Mouse (Mus musculus): Measurements from ENCODE around the gene Rere. TPM values are rescaled to one million over a fixed set of nuclear protein-coding genes. Genes with fewer than 3 reads are reported as not detected.
A peak's percentile ranks its signal among the peaks of the same experiment; 100 is the strongest.

Rere gene
- total and polyA plus RNA-seq, 3 experiments = 19.3 to 46.4 (median 39.0) TPM

GRCm38 (mm10) chr4:150563281-150563680 is 281.8 kb downstream of the Rere start:
- no peaks in the 10 kb centered on the region for H3K27me3 ChIP-seq (ENCODE audit: control insufficient read depth, insufficient read depth, low read length)
- no peak for TF ChIP-seq CTCF (IDR thresholded peaks at IDR 0.05)
- TF ChIP-seq POLR2A (IDR thresholded peaks at IDR 0.05; ENCODE audit: insufficient read depth, low read depth, low read length) = no peak
- no peak for TF ChIP-seq EP300 (IDR thresholded peaks at IDR 0.05; ENCODE audit: insufficient read depth, low read depth, low read length)
- no peak overlapping the region for H3K27ac ChIP-seq
- H3K36me3 ChIP-seq (ENCODE audit: control insufficient read depth, insufficient read depth, low read length) = no peaks in the 10 kb centered on the region
- no peak overlapping the region for H3K4me3 ChIP-seq
- peaks cover 5% of the 10 kb centered on the region for H3K4me1 ChIP-seq (ENCODE audit: control insufficient read depth, insufficient read depth, low read length)
- 69% methylated on average over 5 of the region's 5 CpGs for WGBS
- no peak overlapping the region for H3K9ac ChIP-seq (ENCODE audit: low read depth, low read length)
- DNase-seq = no peak
- intact Hi-C loops (cut with DNase I) = loop anchor here (10.0 kb wide), 1 partner anchor 188 kb away; no protein-coding TSS in a partner anchor
- no peaks in the 10 kb centered on the region for H3K79me2 ChIP-seq (replicated peaks; ENCODE audit: control insufficient read depth, insufficient read depth, low read length)

- intact Hi-C loops (cut with DNase I) = loop anchor here (5.0 to 10.0 kb wide), 3 partner anchors 46 to 191 kb away; no protein-coding TSS in a partner anchor
- Histone ChIP-seq H3K36me3 (ENCODE audit: control insufficient read depth, insufficient read depth, low read length) (no peaks in the 10 kb centered on the region), H3K27me3 (ENCODE audit: control insufficient read depth, insufficient read depth, low read length) (no peaks in the 10 kb centered on the region), H3K79me2 (replicated peaks; ENCODE audit: control insufficient read depth, insufficient read depth, low read length) (peaks cover 5% of the 10 kb centered on the region; the same call in 1 of the 2 replicates), H3K4me3 (no peak overlapping the region), H3K4me1 (ENCODE audit: control insufficient read depth, insufficient read depth, low read length) (peaks cover 10% of the 10 kb centered on the region), H3K27ac (no peak overlapping the region), H3K9ac (ENCODE audit: low read depth, low read length) (no peak overlapping the region)
- peak in 1 of 2 experiments; percentile 74 for DNase-seq
- WGBS = 85% methylated on average over 6 of the region's 6 CpGs
- TF ChIP-seq CTCF (IDR thresholded peaks at IDR 0.05) (no peak), POLR2A (IDR thresholded peaks at IDR 0.05; ENCODE audit: insufficient read depth, low read depth, low read length) (no peak), EP300 (IDR thresholded peaks at IDR 0.05; ENCODE audit: insufficient read depth, low read depth, low read length) (no peak)
Measured at GRCm38 (mm10) chr4:150566193-150566592, 284.7 kb downstream of the Rere start.

- peak; percentile 42 to 53 for DNase-seq
- Histone ChIP-seq H3K27ac (peak overlapping the region; percentile 98), H3K36me3 (ENCODE audit: control insufficient read depth, insufficient read depth, low read length) (peaks cover 11% of the 10 kb centered on the region), H3K79me2 (replicated peaks; ENCODE audit: control insufficient read depth, insufficient read depth, low read length) (peaks cover 7% of the 10 kb centered on the region; the same call in 1 of the 2 replicates), H3K4me3 (peak overlapping the region; percentile 75), H3K27me3 (ENCODE audit: control insufficient read depth, insufficient read depth, low read length) (no peaks in the 10 kb centered on the region), H3K9ac (ENCODE audit: low read depth, low read length) (peak overlapping the region; percentile 100), H3K4me1 (ENCODE audit: control insufficient read depth, insufficient read depth, low read length) (peaks cover 15% of the 10 kb centered on the region)
- intact Hi-C loops (cut with DNase I) = loop anchor here (2.0 to 10.0 kb wide), 4 partner anchors 24 to 194 kb away; no protein-coding TSS in a partner anchor
- whole genome bisulfite sequencing = 29% methylated on average over 9 of the region's 9 CpGs
- peak; percentile 48 for TF ChIP-seq POLR2A (IDR thresholded peaks at IDR 0.05; ENCODE audit: insufficient read depth, low read depth, low read length)
- no peak for TF ChIP-seq CTCF (IDR thresholded peaks at IDR 0.05)
Measured at GRCm38 (mm10) chr4:150568318-150569134, 287.1 kb downstream of the Rere start.

GRCm38 (mm10) chr4:150569135-150569833 is 287.8 kb downstream of the Rere start:
- no peak for TF ChIP-seq CTCF (IDR thresholded peaks at IDR 0.05)
- no peak; the same call in 1 of the 2 replicates for TF ChIP-seq POLR2A (IDR thresholded peaks at IDR 0.05; ENCODE audit: insufficient read depth, low read depth, low read length)
- TF ChIP-seq EP300 (IDR thresholded peaks at IDR 0.05; ENCODE audit: insufficient read depth, low read depth, low read length) = no peak
- Histone ChIP-seq H3K4me3 (peak overlapping the region; percentile 75), H3K79me2 (replicated peaks; ENCODE audit: control insufficient read depth, insufficient read depth, low read length) (peaks cover 7% of the 10 kb centered on the region; the same call in 1 of the 2 replicates), H3K9ac (ENCODE audit: low read depth, low read length) (peak overlapping the region; percentile 100), H3K36me3 (ENCODE audit: control insufficient read depth, insufficient read depth, low read length) (peaks cover 11% of the 10 kb centered on the region), H3K27ac (peak overlapping the region; percentile 98), H3K4me1 (ENCODE audit: control insufficient read depth, insufficient read depth, low read length) (peaks cover 15% of the 10 kb centered on the region), H3K27me3 (ENCODE audit: control insufficient read depth, insufficient read depth, low read length) (no peaks in the 10 kb centered on the region)
- DNase-seq = peak; percentile 89
- intact Hi-C loops (cut with DNase I) = loop anchor here (2.0 to 10.0 kb wide), 4 partner anchors 24 to 194 kb away; no protein-coding TSS in a partner anchor
- 1% methylated on average over 72 of the region's 73 CpGs for WGBS

- WGBS = under 1% methylated on average over 27 of the region's 27 CpGs
- H3K36me3 ChIP-seq (ENCODE audit: control insufficient read depth, insufficient read depth, low read length) = peaks cover 15% of the 10 kb centered on the region
- peaks cover 9% of the 10 kb centered on the region for H3K79me2 ChIP-seq (replicated peaks; ENCODE audit: control insufficient read depth, insufficient read depth, low read length)
- H3K27me3 ChIP-seq (ENCODE audit: control insufficient read depth, insufficient read depth, low read length) = no peaks in the 10 kb centered on the region
- H3K4me3 ChIP-seq = peak overlapping the region; percentile 75
- DNase-seq = peak; percentile 39 to 46
- H3K27ac ChIP-seq = peak overlapping the region; percentile 98
- peaks cover 17% of the 10 kb centered on the region for H3K4me1 ChIP-seq (ENCODE audit: control insufficient read depth, insufficient read depth, low read length)
- TF ChIP-seq POLR2A (IDR thresholded peaks at IDR 0.05; ENCODE audit: insufficient read depth, low read depth, low read length) = peak; percentile 44
- TF ChIP-seq CTCF (IDR thresholded peaks at IDR 0.05) = peak; percentile 32
- 0 out of 2 replicates have a peak, but pooled peaks have one; percentile 13 for TF ChIP-seq EP300 (IDR thresholded peaks at IDR 0.05; ENCODE audit: insufficient read depth, low read depth, low read length)
- intact Hi-C loops (cut with DNase I) = loop anchor here (2.0 to 10.0 kb wide), 4 partner anchors 25 to 195 kb away; no protein-coding TSS in a partner anchor
- H3K9ac ChIP-seq (ENCODE audit: low read depth, low read length) = peak overlapping the region; percentile 100
Measured at GRCm38 (mm10) chr4:150569834-150570571, 288.6 kb downstream of the Rere start.

Measured in heart, adult 2 months (tissue).